Mouse (Mus musculus) midbrain, embryonic 10.5 days (tissue): ENCODE results near the gene Dip2c. TPM values are rescaled to one million over a fixed set of nuclear protein-coding genes. Genes with fewer than 3 reads are reported as not detected.

Experiments
- DNase-seq: peaks from one replicate; pipeline ENCODE4 v3.0.0-alpha.2; 2017; ENCODE audit warnings: low spot score
- H3K27ac ChIP-seq: fragments of 300-500 bp; sonication (generic); replicated peaks from 2 replicates; pipeline ENCODE4 v1.5.1; 2016; ENCODE audit warnings: mild to moderate bottlenecking
- H3K27me3 ChIP-seq: fragments of 300-500 bp; sonication (generic); 2 replicates; pipeline ENCODE4 v1.6.1; 2016; ENCODE audit warnings: low read depth, mild to moderate bottlenecking; ENCODE audit not compliant: poor library complexity, severe bottlenecking
- H3K36me3 ChIP-seq: fragments of 300-500 bp; sonication (generic); 2 replicates; pipeline ENCODE4 v1.6.1; 2016; ENCODE audit warnings: mild to moderate bottlenecking, moderate library complexity
- H3K4me1 ChIP-seq: fragments of 300-500 bp; sonication (generic); 2 replicates; pipeline ENCODE4 v1.6.1; 2016
- H3K4me3 ChIP-seq: fragments of 300-500 bp; sonication (generic); 2 replicates; pipeline ENCODE4 v1.5.1; 2016; ENCODE audit warnings: mild to moderate bottlenecking, moderate library complexity
- H3K9me3 ChIP-seq: fragments of 300-500 bp; sonication (generic); replicated peaks from 2 replicates; pipeline ENCODE4 v1.6.1; 2016; ENCODE audit warnings: mild to moderate bottlenecking
- WGBS: fragments of 180-500 bp; shearing (Covaris S2); methylation state at CpG from one replicate; pipeline ENCODE4 v1.1.7; 2016; 5-methylcytosine and 5-hydroxymethylcytosine counted together
- polyA plus RNA-seq: library from polyadenylated mRNA; unstranded; fragments of >200 nt; fragmentation: Nextera tagmentation; extraction: Ambion mirVana; gene quantifications from 2 replicates; pipeline ENCODE4 v1.2.1, GENCODE M21; 2016

Gene Dip2c
- polyA plus RNA-seq, 1 experiment from 2014 or later = 4.0 TPM

GRCm38 (mm10) chr13:9395286-9395685 lies 119.0 kb downstream of the Dip2c start:
- Histone ChIP-seq H3K4me3 (no peak overlapping the region), H3K36me3 (no peaks in the 10 kb centered on the region), H3K27me3 (no peaks in the 10 kb centered on the region), H3K27ac (no peak overlapping the region), H3K9me3 (no peaks in the 10 kb centered on the region), H3K4me1 (peaks cover 3% of the 10 kb centered on the region; the same call in 1 of the 2 replicates)
- 86% methylated on average over 1 of the region's 1 CpGs for WGBS
- no peak for DNase-seq

GRCm38 (mm10) chr13:9398846-9399245 lies 122.5 kb downstream of the Dip2c start:
- Histone ChIP-seq H3K4me3 (no peak overlapping the region), H3K27ac (no peak overlapping the region), H3K27me3 (no peaks in the 10 kb centered on the region), H3K36me3 (0 out of 2 replicates have a peak, but pooled peaks cover 3% of the 10 kb centered on the region), H3K9me3 (peaks cover 12% of the 10 kb centered on the region; the same call in 1 of the 2 replicates), H3K4me1 (peaks cover 3% of the 10 kb centered on the region; the same call in 1 of the 2 replicates)
- WGBS = 29% methylated on average over 1 of the region's 1 CpGs
- DNase-seq = no peak

- H3K4me1 ChIP-seq = 0 out of 2 replicates have a peak, but pooled peaks cover 4% of the 10 kb centered on the region
- no peak overlapping the region for H3K4me3 ChIP-seq
- H3K27me3 ChIP-seq = no peaks in the 10 kb centered on the region
- no peak overlapping the region for H3K27ac ChIP-seq
- H3K9me3 ChIP-seq = peaks cover 12% of the 10 kb centered on the region; the same call in 1 of the 2 replicates
- H3K36me3 ChIP-seq = 0 out of 2 replicates have a peak, but pooled peaks cover 3% of the 10 kb centered on the region
- no peak for DNase-seq
- WGBS = 67% methylated on average over 1 of the region's 1 CpGs
Measured at GRCm38 (mm10) chr13:9405399-9405798, 129.1 kb downstream of the Dip2c start.

- Histone ChIP-seq H3K27ac (no peak overlapping the region), H3K9me3 (no peaks in the 10 kb centered on the region), H3K36me3 (no peaks in the 10 kb centered on the region), H3K4me1 (0 out of 2 replicates have a peak, but pooled peaks cover 4% of the 10 kb centered on the region), H3K4me3 (no peak overlapping the region), H3K27me3 (no peaks in the 10 kb centered on the region)
- WGBS = 92% methylated on average over 4 of the region's 4 CpGs
- DNase-seq = no peak
Measured at GRCm38 (mm10) chr13:9408983-9409382, 132.7 kb downstream of the Dip2c start.

- Histone ChIP-seq H3K4me3 (no peak overlapping the region), H3K27me3 (no peaks in the 10 kb centered on the region), H3K4me1 (no peaks in the 10 kb centered on the region), H3K9me3 (no peaks in the 10 kb centered on the region), H3K27ac (no peak overlapping the region), H3K36me3 (no peaks in the 10 kb centered on the region)
- 90% methylated on average over 3 of the region's 3 CpGs for WGBS
- DNase-seq = no peak
Measured at GRCm38 (mm10) chr13:9418441-9418840, 142.1 kb downstream of the Dip2c start.

- H3K9me3 ChIP-seq = no peaks in the 10 kb centered on the region
- H3K36me3 ChIP-seq = no peaks in the 10 kb centered on the region
- H3K4me1 ChIP-seq = no peaks in the 10 kb centered on the region
- H3K27me3 ChIP-seq = no peaks in the 10 kb centered on the region
- H3K4me3 ChIP-seq = no peak overlapping the region
- no peak overlapping the region for H3K27ac ChIP-seq
- DNase-seq = no peak
Measured at GRCm38 (mm10) chr13:9419213-9419612, 142.9 kb downstream of the Dip2c start.

- H3K4me1 ChIP-seq = no peaks in the 10 kb centered on the region
- no peak for DNase-seq
- WGBS = 94% methylated on average over 4 of the region's 4 CpGs
- no peak overlapping the region for H3K4me3 ChIP-seq
- H3K27me3 ChIP-seq = no peaks in the 10 kb centered on the region
- H3K27ac ChIP-seq = no peak overlapping the region
- H3K36me3 ChIP-seq = no peaks in the 10 kb centered on the region
- H3K9me3 ChIP-seq = no peaks in the 10 kb centered on the region
Measured at GRCm38 (mm10) chr13:9421949-9422348, 145.6 kb downstream of the Dip2c start.

- H3K4me3 ChIP-seq = no peak overlapping the region
- H3K4me1 ChIP-seq = no peaks in the 10 kb centered on the region
- H3K27me3 ChIP-seq = no peaks in the 10 kb centered on the region
- H3K36me3 ChIP-seq = no peaks in the 10 kb centered on the region
- H3K27ac ChIP-seq = no peak overlapping the region
- H3K9me3 ChIP-seq = no peaks in the 10 kb centered on the region
- 78% methylated on average over 1 of the region's 1 CpGs for WGBS
- no peak for DNase-seq
Measured at GRCm38 (mm10) chr13:9422876-9423275, 146.5 kb downstream of the Dip2c start.

- no peaks in the 10 kb centered on the region for H3K27me3 ChIP-seq
- H3K4me1 ChIP-seq = no peaks in the 10 kb centered on the region
- no peaks in the 10 kb centered on the region for H3K9me3 ChIP-seq
- no peaks in the 10 kb centered on the region for H3K36me3 ChIP-seq
- H3K27ac ChIP-seq = no peak overlapping the region
- no peak for DNase-seq
- H3K4me3 ChIP-seq = no peak overlapping the region
Measured at GRCm38 (mm10) chr13:9424434-9424833, 148.1 kb downstream of the Dip2c start.

GRCm38 (mm10) chr13:9426267-9426666 lies 149.9 kb downstream of the Dip2c start:
- DNase-seq = no peak
- no peaks in the 10 kb centered on the region for H3K27me3 ChIP-seq

GRCm38 (mm10) chr13:9426779-9427178 lies 150.5 kb downstream of the Dip2c start:
- no peaks in the 10 kb centered on the region for H3K4me1 ChIP-seq
- DNase-seq = no peak
- no peak overlapping the region for H3K4me3 ChIP-seq
- no peak overlapping the region for H3K27ac ChIP-seq
- WGBS = 84% methylated on average over 4 of the region's 4 CpGs
- 0 out of 2 replicates have a peak, but pooled peaks cover under 1% of the 10 kb centered on the region for H3K9me3 ChIP-seq
- no peaks in the 10 kb centered on the region for H3K27me3 ChIP-seq
- H3K36me3 ChIP-seq = no peaks in the 10 kb centered on the region

More at GRCm38 (mm10) chr13:9426267-9426666, 149.9 kb downstream of the Dip2c start:
- Histone ChIP-seq H3K27ac (no peak overlapping the region), H3K9me3 (no peaks in the 10 kb centered on the region), H3K36me3 (no peaks in the 10 kb centered on the region), H3K4me1 (no peaks in the 10 kb centered on the region), H3K4me3 (no peak overlapping the region)

GRCm38 (mm10) chr13:9429884-9430283 lies 153.6 kb downstream of the Dip2c start:
- Histone ChIP-seq H3K4me1 (no peaks in the 10 kb centered on the region), H3K27me3 (no peaks in the 10 kb centered on the region), H3K27ac (no peak overlapping the region), H3K36me3 (0 out of 2 replicates have a peak, but pooled peaks cover 4% of the 10 kb centered on the region), H3K9me3 (0 out of 2 replicates have a peak, but pooled peaks cover 2% of the 10 kb centered on the region), H3K4me3 (no peak overlapping the region)
- no peak for DNase-seq
- WGBS = 100% methylated on average over 1 of the region's 1 CpGs

GRCm38 (mm10) chr13:9430724-9431123 lies 154.4 kb downstream of the Dip2c start:
- Histone ChIP-seq H3K27ac (no peak overlapping the region), H3K4me1 (no peaks in the 10 kb centered on the region), H3K9me3 (0 out of 2 replicates have a peak, but pooled peaks cover 2% of the 10 kb centered on the region), H3K4me3 (no peak overlapping the region), H3K36me3 (0 out of 2 replicates have a peak, but pooled peaks cover 4% of the 10 kb centered on the region), H3K27me3 (no peaks in the 10 kb centered on the region)
- DNase-seq = no peak
- 90% methylated on average over 2 of the region's 2 CpGs for WGBS

- H3K27ac ChIP-seq = no peak overlapping the region
- H3K4me1 ChIP-seq = no peaks in the 10 kb centered on the region
- no peak overlapping the region for H3K4me3 ChIP-seq
- no peak for DNase-seq
- 0 out of 2 replicates have a peak, but pooled peaks cover 4% of the 10 kb centered on the region for H3K36me3 ChIP-seq
- 0 out of 2 replicates have a peak, but pooled peaks cover 2% of the 10 kb centered on the region for H3K9me3 ChIP-seq
- H3K27me3 ChIP-seq = no peaks in the 10 kb centered on the region
Measured at GRCm38 (mm10) chr13:9431441-9431840, 155.1 kb downstream of the Dip2c start.
